Mouse (Mus musculus): ENCODE measurements around the gene Mcemp1.

DNA sequence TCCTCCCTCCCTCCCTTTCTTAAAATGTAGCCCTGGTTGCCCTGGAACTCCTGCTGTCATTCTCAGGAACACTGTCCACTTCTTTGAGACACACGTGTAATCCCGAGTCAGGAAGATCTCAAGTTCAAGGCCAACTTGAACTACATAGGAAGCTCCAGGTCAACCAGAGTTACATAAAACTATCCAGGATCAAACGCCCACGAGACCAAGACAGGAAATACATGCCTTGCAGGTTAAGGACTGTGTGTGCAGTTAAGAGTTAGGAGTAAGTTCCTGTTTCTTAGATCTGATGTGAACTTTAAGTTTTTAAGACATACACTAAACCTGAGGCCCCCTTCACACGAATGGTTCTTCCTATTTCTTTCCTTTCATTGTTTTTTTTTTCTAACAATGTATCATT, 38.6 kb upstream of the Mcemp1 start:
- no peak for TF ChIP-seq CTCF (IDR thresholded peaks at IDR 0.05; ENCODE audit: borderline replicate concordance, extremely low read depth, insufficient read depth, insufficient read length)
- no peak for TF ChIP-seq POLR2A (IDR thresholded peaks at IDR 0.05; ENCODE audit: borderline replicate concordance, extremely low read depth, insufficient read depth, insufficient read length, poor library complexity, severe bottlenecking)
